ENCODE assay signal across 9 mouse cellular contexts in genomic region chr12:83352640-83353039, GRCm38 (mm10).
DNase-seq lines count a peak whose midpoint lies in the region; TF ChIP-seq lines count a peak whose summit lies in the region.
"Had no signal": no experiment of that assay in that cellular context is flagged by ENCODE, and none has a peak within 500 bp of the region (broad histone marks: within the 10 kb centered on the region; RNA-seq: fewer than 3 reads in every experiment).

No protein-coding gene starts in this region.

- peak; percentile 44 to 70 for DNase-seq in heart, adult 18-20 months
- DNase-seq in heart, postnatal 25 days (ENCODE audit: low spot score) = no peak
- peak; percentile 4 for DNase-seq in gastrocnemius, postnatal 10 days
- peak; percentile 55 to 60 for DNase-seq in heart, adult 9 months (ENCODE audit: low spot score in 2 of 2)
- DNase-seq in heart, postnatal 10 days = peak; percentile 45 to 71
- DNase-seq in cerebellum, adult 2 months = no peak
- DNase-seq in left cerebral cortex, adult 11 months (ENCODE audit: low spot score) = no peak
- DNase-seq: thymus, adult 18-20 months had no signal

- TF ChIP-seq POLR2A in cerebellum, adult 2 months (IDR thresholded peaks at IDR 0.05; ENCODE audit: borderline replicate concordance, insufficient read depth, low read length) = no peak

- TF ChIP-seq CTCF in cerebellum, adult 2 months (IDR thresholded peaks at IDR 0.05; ENCODE audit: borderline replicate concordance, insufficient read depth, low read depth, low read length) = no peak

- no peak overlapping the region for H3K27ac ChIP-seq in cerebellum, adult 2 months (ENCODE audit: insufficient read depth, low read length)
- H3K27ac ChIP-seq: forebrain, embryonic 10.5 days had no signal

- intact Hi-C loops in heart, postnatal 25 days (cut with DNase I) = no loop called here
- intact Hi-C loops in heart, postnatal 10 days (cut with DNase I) = no loop called here

- H3K27me3 ChIP-seq in cerebellum, adult 2 months (ENCODE audit: control insufficient read depth, insufficient read depth, low read length) = no peaks in the 10 kb centered on the region

- H3K4me3 ChIP-seq in cerebellum, adult 2 months (replicated peaks; ENCODE audit: insufficient read depth, low read depth, low read length) = no peak overlapping the region
- H3K4me3 ChIP-seq: forebrain, embryonic 10.5 days had no signal

- 74% methylated on average over 6 of the region's 6 CpGs for WGBS in cerebellum, adult 2 months

- peaks cover 13% of the 10 kb centered on the region for H3K4me1 ChIP-seq in cerebellum, adult 2 months (ENCODE audit: control insufficient read depth, insufficient read depth, low read length)
- H3K4me1 ChIP-seq: forebrain, embryonic 10.5 days had no signal

Comparison
In these comparisons a context has a peak if more than half of its experiments do, and no peak if none do; other contexts are left out.
1. DNase-seq: peak in heart, adult 18-20 months (2 of 2), gastrocnemius, postnatal 10 days (single experiment), heart, adult 9 months (2 of 2) and heart, postnatal 10 days (2 of 2); none in heart, postnatal 25 days (single experiment), cerebellum, adult 2 months (0 of 2) and left cerebral cortex, adult 11 months (single experiment).